Mouse (Mus musculus) heart, embryonic 14.5 days (tissue): ENCODE measurements around the gene Plod3. TPM values are rescaled to one million over a fixed set of nuclear protein-coding genes. Genes with fewer than 3 reads are reported as not detected.
A peak's percentile ranks its signal among the peaks of the same experiment; 100 is the strongest.

ENCODE experiments used
- ATAC-seq: fragments of 200-750 bp; cut with Nextera tagmentation; 2 replicates; pipeline ENCODE4 v1.8.0; 2017; ENCODE audit warnings: low read depth, moderate TSS enrichment; ENCODE audit not compliant: insufficient number of reproducible peaks, insufficient read depth, low FRiP score
- H3K27ac ChIP-seq, 2 experiments: fragments of 200-500 bp in 1 of 2; fragments of 300-500 bp in 1 of 2; sonication (generic) in 1 of 2; replicated peaks in 1 of 2; 2 replicates each; pipeline ENCODE4 v1.5.1; 2012 to 2014; ENCODE audit warnings: low read depth in 2 of 2, low read length in 2 of 2, control low read depth in 1 of 2, mild to moderate bottlenecking in 1 of 2, mixed read lengths in 1 of 2; ENCODE audit not compliant: control insufficient read depth in 1 of 2, insufficient read depth in 1 of 2
- H3K27me3 ChIP-seq: fragments of 300-500 bp; sonication (generic); 2 replicates; pipeline ENCODE4 v1.6.1; 2014; ENCODE audit warnings: mild to moderate bottlenecking, low read length, control low read depth; ENCODE audit not compliant: control insufficient read depth, insufficient read depth
- H3K36me3 ChIP-seq: fragments of 300-500 bp; sonication (generic); 2 replicates; pipeline ENCODE4 v1.6.1; 2014; ENCODE audit warnings: mild to moderate bottlenecking, control low read depth, low read length, mixed read lengths; ENCODE audit not compliant: control insufficient read depth, insufficient read depth
- H3K4me1 ChIP-seq, 2 experiments: fragments of 200-500 bp in 1 of 2; fragments of 300-500 bp in 1 of 2; sonication (generic) in 1 of 2; 2 replicates each; pipeline ENCODE4 v1.6.1; 2012 to 2014; ENCODE audit warnings: low read length in 2 of 2, control low read depth in 1 of 2, mixed read lengths in 1 of 2; ENCODE audit not compliant: control insufficient read depth in 2 of 2, insufficient read depth in 2 of 2
- H3K4me2 ChIP-seq: fragments of 300-500 bp; sonication (generic); 2 replicates; pipeline ENCODE4 v1.6.1; 2014; ENCODE audit warnings: mild to moderate bottlenecking, low read length
- H3K4me3 ChIP-seq, 2 experiments: fragments of 200-500 bp in 1 of 2; fragments of 300-500 bp in 1 of 2; sonication (generic) in 1 of 2; 2 replicates each; pipeline ENCODE4 v1.5.1; 2012 to 2014; ENCODE audit warnings: low read length in 2 of 2, mild to moderate bottlenecking in 2 of 2, control low read depth in 1 of 2, low read depth in 1 of 2, moderate library complexity in 1 of 2; ENCODE audit not compliant: control insufficient read depth in 1 of 2, insufficient read depth in 1 of 2
- H3K9ac ChIP-seq: fragments of 300-500 bp; sonication (generic); 2 replicates; pipeline ENCODE4 v1.6.1; 2014; ENCODE audit warnings: mild to moderate bottlenecking, low read length
- H3K9me3 ChIP-seq: fragments of 300-500 bp; sonication (generic); 2 replicates; pipeline ENCODE4 v1.6.1; 2016; ENCODE audit warnings: low read length, control low read depth; ENCODE audit not compliant: control insufficient read depth
- WGBS: fragments of 180-500 bp; shearing (Covaris S2); extraction: QIAGEN DNeasy Blood & Tissue Kit; methylation state at CpG from one replicate; pipeline ENCODE4 v1.1.7; 2014; 5-methylcytosine and 5-hydroxymethylcytosine counted together
- polyA plus RNA-seq: library from polyadenylated mRNA; unstranded; fragments of >200 nt; fragmentation: Nextera tagmentation; extraction: Ambion mirVana; gene quantifications from 2 replicates; pipeline ENCODE4 v1.2.1, GENCODE M21; 2014

The Plod3 gene
- polyA plus RNA-seq, 1 experiment from 2014 or later = 38.3 TPM

- 14% methylated on average over 22 of the region's 22 CpGs for WGBS
- no peak for ATAC-seq
- Histone ChIP-seq H3K4me2 (peak overlapping the region; percentile 66), H3K27me3 (peaks cover 70% of the 10 kb centered on the region), H3K36me3 (peaks cover 6% of the 10 kb centered on the region; the same call in 1 of the 2 replicates), H3K4me3 (0 out of 4 replicates have a peak overlapping the region, but pooled peaks of 1 of the 2 experiments have one; percentile 50), H3K9ac (no peak overlapping the region), H3K4me1 (peaks cover 18 to 25% of the 10 kb centered on the region in 2 experiments), H3K9me3 (no peaks in the 10 kb centered on the region), H3K27ac (no peak overlapping the region)
Observed at GRCm38 (mm10) chr5:137030416-137030810, 43.6 kb downstream of the Plod3 start.

- peak overlapping the region; percentile 37 to 50 for H3K4me3 ChIP-seq
- H3K9me3 ChIP-seq = no peaks in the 10 kb centered on the region
- ATAC-seq = no peak
- WGBS = 1% methylated on average over 78 of the region's 78 CpGs
- H3K9ac ChIP-seq = no peak overlapping the region
- peak overlapping the region; percentile 98 for H3K4me2 ChIP-seq
- peaks cover 60% of the 10 kb centered on the region for H3K27me3 ChIP-seq
- H3K36me3 ChIP-seq = peaks cover 15% of the 10 kb centered on the region
- H3K27ac ChIP-seq = no peak overlapping the region
- H3K4me1 ChIP-seq = peaks cover 18 to 25% of the 10 kb centered on the region in 2 experiments
Observed at GRCm38 (mm10) chr5:137031076-137032032, 44.5 kb downstream of the Plod3 start.

GRCm38 (mm10) chr5:137032033-137032421, 45.2 kb downstream of the Plod3 start:
- peak overlapping the region; percentile 98 for H3K4me2 ChIP-seq
- H3K4me1 ChIP-seq = peaks cover 18 to 25% of the 10 kb centered on the region in 2 experiments
- peaks cover 54% of the 10 kb centered on the region for H3K27me3 ChIP-seq
- H3K36me3 ChIP-seq = peaks cover 22% of the 10 kb centered on the region
- no peak for ATAC-seq
- H3K27ac ChIP-seq = no peak overlapping the region
- H3K9ac ChIP-seq = no peak overlapping the region
- H3K4me3 ChIP-seq = peak overlapping the region; percentile 37 to 50
- H3K9me3 ChIP-seq = no peaks in the 10 kb centered on the region
- WGBS = 2% methylated on average over 32 of the region's 33 CpGs

- H3K36me3 ChIP-seq = peaks cover 28% of the 10 kb centered on the region
Observed at GRCm38 (mm10) chr5:137032641-137033074, 45.8 kb downstream of the Plod3 start.

GRCm38 (mm10) chr5:137036211-137036610, 49.4 kb downstream of the Plod3 start:
- WGBS = 79% methylated on average over 13 of the region's 13 CpGs
- H3K36me3 ChIP-seq = peaks cover 60% of the 10 kb centered on the region

More at GRCm38 (mm10) chr5:137032641-137033074, 45.8 kb downstream of the Plod3 start:
- Histone ChIP-seq H3K4me3 (peak overlapping the region; percentile 37 to 50), H3K27ac (no peak overlapping the region), H3K9ac (peak overlapping the region; percentile 62), H3K4me1 (peaks cover 18 to 25% of the 10 kb centered on the region in 2 experiments), H3K27me3 (peaks cover 48% of the 10 kb centered on the region), H3K4me2 (peak overlapping the region; percentile 98), H3K9me3 (no peaks in the 10 kb centered on the region)
- ATAC-seq = peak; percentile 77
- WGBS = 0% methylated on average over 40 of the region's 49 CpGs

GRCm38 (mm10) chr5:137039453-137039852, 52.6 kb downstream of the Plod3 start:
- Histone ChIP-seq H3K4me2 (no peak overlapping the region), H3K4me1 (no peaks in the 10 kb centered on the region), H3K36me3 (peaks cover 79% of the 10 kb centered on the region), H3K9me3 (no peaks in the 10 kb centered on the region), H3K9ac (no peak overlapping the region), H3K27ac (no peak overlapping the region), H3K27me3 (no peaks in the 10 kb centered on the region), H3K4me3 (no peak overlapping the region)
- 96% methylated on average over 10 of the region's 10 CpGs for WGBS
- no peak for ATAC-seq

More at GRCm38 (mm10) chr5:137036211-137036610, 49.4 kb downstream of the Plod3 start:
- Histone ChIP-seq H3K4me1 (peaks cover 11 to 14% of the 10 kb centered on the region in 2 experiments; a peak in 3 of 4 replicates), H3K9me3 (no peaks in the 10 kb centered on the region), H3K4me2 (no peak overlapping the region), H3K27me3 (peaks cover 14% of the 10 kb centered on the region), H3K9ac (no peak overlapping the region), H3K27ac (no peak overlapping the region), H3K4me3 (no peak overlapping the region)
- ATAC-seq = no peak

GRCm38 (mm10) chr5:137041442-137041841, 54.6 kb downstream of the Plod3 start:
- no peak overlapping the region for H3K9ac ChIP-seq
- H3K9me3 ChIP-seq = no peaks in the 10 kb centered on the region
- H3K27me3 ChIP-seq = no peaks in the 10 kb centered on the region
- H3K4me3 ChIP-seq = no peak overlapping the region
- WGBS = 89% methylated on average over 10 of the region's 10 CpGs
- no peak for ATAC-seq
- peaks cover 4 to 6% of the 10 kb centered on the region in 2 experiments; a peak in 3 of 4 replicates for H3K4me1 ChIP-seq
- peaks cover 62% of the 10 kb centered on the region for H3K36me3 ChIP-seq
- H3K27ac ChIP-seq = no peak overlapping the region
- no peak overlapping the region for H3K4me2 ChIP-seq
